Mouse (Mus musculus): Measurements from ENCODE around the gene Dtnb. TPM values are rescaled to one million over a fixed set of nuclear protein-coding genes. Genes with fewer than 3 reads are reported as not detected.
"Not testable (repeated sequence)": the region's sequence is repeated elsewhere in the genome, so short reads cannot be mapped to it uniquely, and the experiment has no call there.

The Dtnb gene
- polyA plus RNA-seq, 1 experiment from 2014 or later, result 40.7 TPM

DNA sequence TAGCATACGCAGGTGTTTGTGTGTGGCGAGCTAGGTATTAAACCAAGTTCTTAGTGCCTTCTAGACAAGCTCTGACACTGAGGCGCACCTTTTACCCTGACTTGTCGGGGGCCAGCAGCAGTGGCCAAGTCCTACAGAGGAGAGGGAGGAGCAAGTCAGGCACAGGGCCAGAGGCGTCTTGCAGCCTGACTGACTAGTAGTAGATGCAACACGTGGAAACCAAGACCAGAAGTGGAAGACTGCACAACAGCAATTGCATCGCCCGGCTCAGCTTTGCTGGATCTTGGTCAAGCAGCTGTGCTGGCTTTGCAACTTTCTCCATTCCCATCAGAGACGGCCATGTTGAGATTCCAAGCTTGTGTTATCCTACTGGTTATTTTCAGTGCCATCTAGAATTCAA is 100.6 kb downstream of the Dtnb start:
- 84% methylated on average over 9 of the region's 9 CpGs for WGBS
- ATAC-seq (ENCODE audit: low FRiP score, low TSS enrichment), result no peak
- no peaks in the 10 kb centered on the region for H3K4me1 ChIP-seq (ENCODE audit: insufficient read depth, low read length)

DNA sequence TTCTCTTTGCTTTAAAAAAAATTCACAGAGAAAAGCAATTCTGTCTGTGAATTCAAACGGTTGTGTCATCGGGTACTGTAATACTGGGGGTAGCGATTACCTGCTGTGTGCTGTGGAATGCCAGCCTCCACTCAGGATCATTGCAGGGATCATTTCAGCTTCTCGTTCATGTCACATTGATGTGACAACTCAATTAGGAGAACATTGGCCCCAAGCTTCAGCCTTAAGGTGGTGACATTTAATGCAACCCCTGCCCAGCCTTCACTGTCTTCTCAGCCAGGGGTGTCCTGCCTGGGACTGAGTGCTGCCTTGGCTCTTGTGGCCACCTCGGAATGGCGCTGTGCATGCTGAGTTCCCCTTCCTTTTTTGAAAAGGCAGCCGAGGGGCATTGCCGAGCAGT is 101.7 kb downstream of the Dtnb start:
- Histone ChIP-seq H3K4me1 (ENCODE audit: insufficient read depth, low read length) (no peaks in the 10 kb centered on the region), H3K4me2 (replicated peaks; ENCODE audit: low read depth, low read length) (no peak overlapping the region), H3K4me3 (ENCODE audit: low read length) (no peak overlapping the region), H3K27ac (ENCODE audit: low read length) (no peak overlapping the region), H3K9ac (replicated peaks; ENCODE audit: low read length) (no peak overlapping the region), H3K9me3 (ENCODE audit: low read length) (no peaks in the 10 kb centered on the region), H3K36me3 (ENCODE audit: insufficient read depth, low read length) (0 out of 2 replicates have a peak, but pooled peaks cover 5% of the 10 kb centered on the region), H3K27me3 (ENCODE audit: insufficient read depth, low read length) (no peaks in the 10 kb centered on the region)
- 83% methylated on average over 8 of the region's 8 CpGs for WGBS
- no peak for ATAC-seq (ENCODE audit: low FRiP score, low TSS enrichment)

More for the DNA sequence above, 100.6 kb downstream of the Dtnb start:
- Histone ChIP-seq H3K4me2 (replicated peaks; ENCODE audit: low read depth, low read length) (no peak overlapping the region), H3K9ac (replicated peaks; ENCODE audit: low read length) (no peak overlapping the region), H3K27me3 (ENCODE audit: insufficient read depth, low read length) (no peaks in the 10 kb centered on the region), H3K27ac (ENCODE audit: low read length) (no peak overlapping the region), H3K4me3 (ENCODE audit: low read length) (no peak overlapping the region), H3K36me3 (ENCODE audit: insufficient read depth, low read length) (0 out of 2 replicates have a peak, but pooled peaks cover 5% of the 10 kb centered on the region), H3K9me3 (ENCODE audit: low read length) (no peaks in the 10 kb centered on the region)

DNA sequence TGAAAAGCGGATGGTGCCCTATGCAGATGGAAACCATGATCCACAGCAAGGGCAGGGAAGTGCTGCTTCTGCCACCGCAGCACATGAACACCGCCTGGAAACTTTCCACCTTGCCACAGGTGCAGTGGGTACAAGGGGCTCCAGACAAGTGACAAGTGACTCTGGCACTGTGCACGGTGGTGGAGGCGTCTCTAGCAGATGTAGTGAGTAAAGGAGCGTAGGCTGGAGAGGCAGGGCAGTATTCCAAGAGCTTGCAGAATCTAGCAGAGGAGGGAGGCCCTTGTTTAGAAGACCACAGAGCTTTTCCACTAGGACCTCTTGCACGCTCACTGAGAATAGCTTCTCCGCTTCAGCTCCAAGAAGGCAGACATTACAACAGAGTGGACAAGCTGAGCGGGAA is 102.7 kb downstream of the Dtnb start:
- no peak overlapping the region for H3K9ac ChIP-seq (replicated peaks; ENCODE audit: low read length)
- 96% methylated on average over 9 of the region's 9 CpGs for WGBS
- H3K4me1 ChIP-seq (ENCODE audit: insufficient read depth, low read length), result no peaks in the 10 kb centered on the region
- no peaks in the 10 kb centered on the region for H3K9me3 ChIP-seq (ENCODE audit: low read length)
- no peak for ATAC-seq (ENCODE audit: low FRiP score, low TSS enrichment)
- no peak overlapping the region for H3K4me2 ChIP-seq (replicated peaks; ENCODE audit: low read depth, low read length)
- H3K27ac ChIP-seq (ENCODE audit: low read length), result no peak overlapping the region
- no peaks in the 10 kb centered on the region for H3K36me3 ChIP-seq (ENCODE audit: insufficient read depth, low read length)
- no peak overlapping the region for H3K4me3 ChIP-seq (ENCODE audit: low read length)
- H3K27me3 ChIP-seq (ENCODE audit: insufficient read depth, low read length), result no peaks in the 10 kb centered on the region

DNA sequence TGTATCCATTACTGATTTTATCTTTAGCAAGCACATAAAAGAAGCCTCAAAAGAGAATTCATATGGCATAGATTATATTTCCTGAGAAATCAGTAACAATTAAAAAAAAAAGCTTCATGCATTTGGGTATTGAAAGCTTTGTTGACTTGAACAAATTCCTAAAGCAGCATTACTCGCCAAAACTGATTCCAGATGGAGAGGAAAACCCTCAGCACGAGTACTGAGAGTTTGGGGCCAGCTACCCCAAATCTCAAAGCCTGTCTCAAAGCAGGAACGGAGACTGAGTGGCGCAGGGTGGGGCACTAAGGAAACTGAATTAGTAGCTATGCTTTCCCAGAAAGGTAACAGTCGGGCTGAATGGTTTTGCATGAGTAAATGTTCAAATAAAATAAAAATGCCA is 108.5 kb downstream of the Dtnb start:
- no peaks in the 10 kb centered on the region for H3K27me3 ChIP-seq (ENCODE audit: insufficient read depth, low read length)
- no peak overlapping the region for H3K9ac ChIP-seq (replicated peaks; ENCODE audit: low read length)
- no peak overlapping the region for H3K4me3 ChIP-seq (ENCODE audit: low read length)
- no peak overlapping the region for H3K27ac ChIP-seq (ENCODE audit: low read length)
- no peaks in the 10 kb centered on the region for H3K9me3 ChIP-seq (ENCODE audit: low read length)
- no peaks in the 10 kb centered on the region for H3K36me3 ChIP-seq (ENCODE audit: insufficient read depth, low read length)
- 88% methylated on average over 5 of the region's 5 CpGs for WGBS
- no peak for ATAC-seq (ENCODE audit: low FRiP score, low TSS enrichment)
- H3K4me1 ChIP-seq (ENCODE audit: insufficient read depth, low read length), result no peaks in the 10 kb centered on the region
- no peak overlapping the region for H3K4me2 ChIP-seq (replicated peaks; ENCODE audit: low read depth, low read length)

DNA sequence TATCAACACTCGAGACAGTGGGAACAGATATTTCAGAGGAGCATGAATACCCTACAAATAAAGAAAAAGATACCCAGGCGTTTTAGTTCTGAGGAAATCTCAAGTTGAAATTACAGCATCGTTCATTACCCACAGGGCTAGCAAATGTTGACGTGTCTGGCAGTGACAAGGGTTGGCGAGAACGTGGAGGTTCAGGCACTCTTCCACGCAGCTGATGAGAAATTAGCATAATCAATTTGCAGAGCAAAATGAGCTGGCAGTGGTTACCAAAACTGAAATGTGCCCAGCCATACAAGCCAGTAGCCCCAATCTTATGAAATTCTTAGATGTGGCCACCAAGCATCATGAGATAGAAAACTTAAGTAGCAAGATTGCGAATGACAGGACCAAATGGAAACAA is 110.9 kb downstream of the Dtnb start:
- no peaks in the 10 kb centered on the region for H3K9me3 ChIP-seq (ENCODE audit: low read length)
- WGBS, result 83% methylated on average over 8 of the region's 8 CpGs

DNA sequence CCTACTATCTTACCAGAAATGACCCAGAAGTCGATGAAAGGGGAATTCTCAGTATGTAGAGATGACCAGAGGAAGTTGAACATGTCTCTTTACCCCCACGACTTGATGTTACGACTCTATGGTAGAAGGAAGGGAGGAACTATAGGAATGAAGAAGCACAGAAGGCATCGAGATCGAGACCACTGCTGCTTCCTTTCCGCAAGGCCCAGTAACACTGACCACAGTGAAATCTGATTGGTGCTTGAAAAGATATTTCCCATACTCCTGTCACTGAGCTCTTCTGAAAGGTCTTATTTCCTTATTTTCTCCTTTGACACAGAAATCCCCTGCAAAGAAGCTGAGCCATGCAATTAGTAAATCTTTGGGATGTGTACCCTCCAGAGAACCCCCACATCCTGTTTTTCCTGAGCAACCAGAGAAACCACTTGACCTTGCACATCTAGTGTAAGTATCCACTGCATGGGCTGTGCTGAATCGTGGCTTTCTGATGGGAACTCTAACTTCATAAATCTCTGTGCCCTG is 114.3 kb downstream of the Dtnb start:
- Histone ChIP-seq H3K36me3 (ENCODE audit: insufficient read depth, low read length) (no peaks in the 10 kb centered on the region), H3K27ac (ENCODE audit: low read length) (no peak overlapping the region), H3K4me1 (ENCODE audit: insufficient read depth, low read length) (no peaks in the 10 kb centered on the region), H3K9ac (replicated peaks; ENCODE audit: low read length) (no peak overlapping the region), H3K4me2 (replicated peaks; ENCODE audit: low read depth, low read length) (no peak overlapping the region), H3K27me3 (ENCODE audit: insufficient read depth, low read length) (no peaks in the 10 kb centered on the region), H3K4me3 (ENCODE audit: low read length) (no peak overlapping the region), H3K9me3 (ENCODE audit: low read length) (no peaks in the 10 kb centered on the region)
- ATAC-seq (ENCODE audit: low FRiP score, low TSS enrichment), result no peak
- WGBS, result 69% methylated on average over 7 of the region's 7 CpGs

More for the DNA sequence above, 110.9 kb downstream of the Dtnb start:
- H3K4me3 ChIP-seq (ENCODE audit: low read length), result no peak overlapping the region
- no peaks in the 10 kb centered on the region for H3K4me1 ChIP-seq (ENCODE audit: insufficient read depth, low read length)
- no peak overlapping the region for H3K27ac ChIP-seq (ENCODE audit: low read length)
- H3K27me3 ChIP-seq (ENCODE audit: insufficient read depth, low read length), result no peaks in the 10 kb centered on the region
- no peak for ATAC-seq (ENCODE audit: low FRiP score, low TSS enrichment)
- H3K4me2 ChIP-seq (replicated peaks; ENCODE audit: low read depth, low read length), result no peak overlapping the region
- no peaks in the 10 kb centered on the region for H3K36me3 ChIP-seq (ENCODE audit: insufficient read depth, low read length)
- H3K9ac ChIP-seq (replicated peaks; ENCODE audit: low read length), result no peak overlapping the region

DNA sequence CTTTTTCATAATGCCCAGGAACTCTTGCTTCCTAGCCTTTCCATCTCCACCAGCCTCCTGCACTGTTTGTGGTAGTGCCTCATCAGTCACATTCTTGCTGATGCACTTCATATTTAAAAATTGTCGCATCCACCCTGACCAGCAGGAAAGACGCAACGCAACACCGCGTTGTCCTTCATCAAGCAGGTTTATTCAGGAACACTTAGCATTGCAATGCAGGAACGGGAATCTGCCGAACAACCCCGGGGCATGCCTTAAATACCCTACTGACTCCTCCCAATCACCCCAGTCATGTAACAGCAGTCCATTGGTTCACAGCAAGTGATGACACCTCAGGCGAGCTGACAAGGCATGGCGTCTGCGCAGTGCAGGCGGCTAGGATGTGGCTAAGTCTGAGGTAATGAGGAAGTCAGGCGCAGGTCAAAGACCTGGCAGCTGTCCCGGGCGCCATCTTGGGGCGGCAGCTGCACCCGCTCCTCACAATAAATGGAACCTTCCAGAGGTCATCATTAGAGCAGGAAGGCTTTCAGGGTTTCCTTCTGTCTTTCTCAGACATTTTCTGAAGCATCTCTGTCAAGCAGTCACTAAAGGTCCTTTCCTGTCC is 118.8 kb downstream of the Dtnb start:
- H3K4me3 ChIP-seq (ENCODE audit: low read length); H3K4me1 ChIP-seq (ENCODE audit: insufficient read depth, low read length); ATAC-seq (ENCODE audit: low FRiP score, low TSS enrichment); H3K9me3 ChIP-seq (ENCODE audit: low read length); H3K4me2 ChIP-seq (replicated peaks; ENCODE audit: low read depth, low read length); H3K27ac ChIP-seq (ENCODE audit: low read length); H3K27me3 ChIP-seq (ENCODE audit: insufficient read depth, low read length); H3K36me3 ChIP-seq (ENCODE audit: insufficient read depth, low read length); H3K9ac ChIP-seq (replicated peaks; ENCODE audit: low read length): not testable (repeated sequence)
- WGBS, result 94% methylated on average over 17 of the region's 17 CpGs

DNA sequence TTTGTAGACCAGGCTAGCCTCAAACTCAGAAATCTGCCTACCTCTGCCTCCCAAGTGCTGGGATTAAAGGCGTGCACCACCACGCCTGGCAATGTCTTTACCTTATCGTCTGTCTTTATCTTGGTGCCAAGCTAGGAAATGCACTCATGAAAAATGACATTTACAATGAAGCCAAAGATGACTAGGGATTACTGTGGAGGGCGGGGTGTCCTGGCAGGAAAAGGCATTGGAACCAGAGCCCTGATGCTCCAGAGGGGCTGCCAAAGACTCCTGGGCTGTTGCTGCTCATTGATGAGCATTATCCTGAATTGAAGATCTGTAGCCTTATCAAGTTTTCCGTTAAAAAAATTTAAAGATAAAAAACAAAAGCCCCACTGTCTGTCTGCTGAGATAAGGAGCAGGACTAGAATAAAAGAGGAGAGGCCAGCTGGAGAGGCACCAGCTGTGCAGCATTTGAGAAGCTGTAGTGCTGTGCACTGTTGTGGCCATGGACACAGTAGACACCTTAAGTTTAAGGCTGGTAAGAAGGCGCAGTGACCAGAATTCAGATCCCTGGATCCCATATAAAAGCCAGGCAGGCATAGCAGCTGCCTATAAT is 120.7 kb downstream of the Dtnb start:
- Histone ChIP-seq H3K4me3 (ENCODE audit: low read length) (no peak overlapping the region), H3K27me3 (ENCODE audit: insufficient read depth, low read length) (no peaks in the 10 kb centered on the region), H3K4me2 (replicated peaks; ENCODE audit: low read depth, low read length) (no peak overlapping the region), H3K36me3 (ENCODE audit: insufficient read depth, low read length) (no peaks in the 10 kb centered on the region), H3K27ac (ENCODE audit: low read length) (no peak overlapping the region), H3K9ac (replicated peaks; ENCODE audit: low read length) (no peak overlapping the region), H3K9me3 (ENCODE audit: low read length) (no peaks in the 10 kb centered on the region), H3K4me1 (ENCODE audit: insufficient read depth, low read length) (no peaks in the 10 kb centered on the region)
- no peak for ATAC-seq (ENCODE audit: low FRiP score, low TSS enrichment)
- WGBS, result 88% methylated on average over 6 of the region's 6 CpGs

DNA sequence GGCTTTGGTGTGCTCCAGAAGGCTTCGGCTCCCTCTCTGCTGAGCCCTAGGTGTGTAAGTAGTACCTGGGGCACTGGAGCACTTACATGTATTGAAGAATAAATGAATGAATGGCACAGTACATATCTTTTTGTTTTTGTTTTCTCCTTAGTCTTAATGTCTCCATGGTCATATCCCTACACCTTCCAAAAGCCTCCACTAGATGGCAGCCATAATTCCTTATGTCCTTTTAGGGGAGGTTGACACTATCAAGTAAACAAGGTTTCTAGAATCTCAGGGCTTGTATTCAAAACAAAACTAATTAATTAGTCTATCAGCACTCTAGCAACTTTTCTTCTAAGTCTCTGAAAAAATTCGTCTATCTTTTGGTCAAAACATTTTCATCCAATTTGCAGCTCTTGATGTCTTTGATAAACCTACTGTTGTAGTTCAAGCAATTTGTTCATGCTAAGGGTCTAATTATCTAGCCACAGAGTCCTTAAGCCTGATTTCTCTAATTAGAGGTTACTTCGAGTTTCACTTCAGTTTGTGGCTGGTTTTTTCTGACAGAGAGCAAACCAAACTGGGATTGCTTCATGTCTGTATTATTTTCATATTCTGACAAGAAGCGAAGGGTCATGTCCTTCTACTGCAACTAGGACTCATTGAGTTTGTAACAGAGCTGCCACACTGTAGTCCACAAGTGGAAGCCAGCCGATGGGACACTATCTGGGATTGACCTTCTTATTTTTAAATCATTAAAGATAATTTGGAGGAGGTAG is 123.7 kb downstream of the Dtnb start:
- Histone ChIP-seq H3K4me1 (ENCODE audit: insufficient read depth, low read length) (no peaks in the 10 kb centered on the region), H3K27me3 (ENCODE audit: insufficient read depth, low read length) (no peaks in the 10 kb centered on the region), H3K9ac (replicated peaks; ENCODE audit: low read length) (no peak overlapping the region), H3K4me3 (ENCODE audit: low read length) (no peak overlapping the region), H3K36me3 (ENCODE audit: insufficient read depth, low read length) (no peaks in the 10 kb centered on the region), H3K4me2 (replicated peaks; ENCODE audit: low read depth, low read length) (no peak overlapping the region), H3K9me3 (ENCODE audit: low read length) (no peaks in the 10 kb centered on the region), H3K27ac (ENCODE audit: low read length) (no peak overlapping the region)
- 67% methylated on average over 5 of the region's 5 CpGs for WGBS
- ATAC-seq (ENCODE audit: low FRiP score, low TSS enrichment), result peak; percentile 49; the same call in 1 of the 2 replicates

DNA sequence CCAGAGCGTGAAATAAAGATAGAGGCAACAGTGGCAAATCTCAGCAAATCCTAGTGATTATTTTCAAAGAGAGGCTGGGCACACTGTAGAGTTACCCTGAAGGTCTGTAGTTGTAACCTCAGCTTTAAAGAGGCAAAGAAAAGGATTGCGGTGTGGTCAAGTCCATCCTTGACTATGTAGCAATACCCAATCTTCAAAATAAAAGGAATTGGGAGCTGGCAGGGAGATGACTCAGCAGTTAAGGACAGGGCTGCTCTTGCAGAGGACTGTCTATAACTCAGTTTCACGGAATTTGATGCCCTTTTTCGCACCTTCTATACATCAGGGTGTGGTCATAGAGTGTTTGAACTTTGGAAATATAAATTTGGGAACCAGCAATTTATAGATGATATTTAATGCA is 128.3 kb downstream of the Dtnb start:
- Histone ChIP-seq H3K4me1 (ENCODE audit: insufficient read depth, low read length) (no peaks in the 10 kb centered on the region), H3K9me3 (ENCODE audit: low read length) (no peaks in the 10 kb centered on the region), H3K9ac (replicated peaks; ENCODE audit: low read length) (no peak overlapping the region), H3K4me3 (ENCODE audit: low read length) (no peak overlapping the region), H3K4me2 (replicated peaks; ENCODE audit: low read depth, low read length) (no peak overlapping the region), H3K27me3 (ENCODE audit: insufficient read depth, low read length) (no peaks in the 10 kb centered on the region), H3K36me3 (ENCODE audit: insufficient read depth, low read length) (no peaks in the 10 kb centered on the region), H3K27ac (ENCODE audit: low read length) (no peak overlapping the region)
- no peak for ATAC-seq (ENCODE audit: low FRiP score, low TSS enrichment)
- WGBS, result 89% methylated on average over 4 of the region's 4 CpGs
